8 mouse cellular contexts compared by ENCODE assay signal in genomic region chr6:60828429-60829264, GRCm38 (mm10). TPM values are rescaled to one million over a fixed set of nuclear protein-coding genes. Genes with fewer than 3 reads are reported as not detected.
DNase-seq lines count a peak whose midpoint lies in the region; ATAC-seq lines count a peak whose summit lies in the region.

No protein-coding gene starts in this region.

- no peak overlapping the region for H3K27ac ChIP-seq in embryonic facial prominence, embryonic 15.5 days (replicated peaks)
- H3K27ac ChIP-seq in hindbrain, embryonic 11.5 days (ENCODE audit: low read depth, low read length) = peak overlapping the region; percentile 31; the same call in 1 of the 2 replicates
- no peak overlapping the region for H3K27ac ChIP-seq in lung, embryonic 16.5 days (ENCODE audit: low read length)

- DNase-seq in MEL-GATA-1-ER (ENCODE audit: extremely low read depth, low read depth) = peak; percentile 76
- DNase-seq in brain, embryonic 18.5 days (ENCODE audit: low read depth, low spot score) = peak; percentile 54
- DNase-seq in hindbrain, embryonic 11.5 days (ENCODE audit: low spot score) = peak; percentile 73
- peak; percentile 75 to 85 for DNase-seq in layer of hippocampus, postnatal 10 days (ENCODE audit: low spot score in 2 of 2)
- DNase-seq in right cerebral cortex, adult 18-20 months = peak; percentile 91
- no peak for DNase-seq in MN1 (ENCODE audit: low spot score)

- H3K27me3 ChIP-seq in embryonic facial prominence, embryonic 15.5 days = no peaks in the 10 kb centered on the region
- no peaks in the 10 kb centered on the region for H3K27me3 ChIP-seq in hindbrain, embryonic 11.5 days (ENCODE audit: control insufficient read depth, insufficient read depth, low read length)
- H3K27me3 ChIP-seq in lung, embryonic 16.5 days (ENCODE audit: control insufficient read depth, insufficient read depth, low read depth, low read length) = no peaks in the 10 kb centered on the region; the same call in 1 of the 2 replicates

- H3K4me3 ChIP-seq in embryonic facial prominence, embryonic 15.5 days (replicated peaks) = peak overlapping the region; percentile 49
- peak overlapping the region; percentile 44 for H3K4me3 ChIP-seq in hindbrain, embryonic 11.5 days (ENCODE audit: low read depth, low read length)
- H3K4me3 ChIP-seq in lung, embryonic 16.5 days (ENCODE audit: low read length) = peak overlapping the region; percentile 52

- peak; percentile 85 for ATAC-seq in embryonic facial prominence, embryonic 15.5 days (ENCODE audit: insufficient number of reproducible peaks, low FRiP score, low TSS enrichment, low read depth)
- peak; percentile 91 for ATAC-seq in hindbrain, embryonic 11.5 days (ENCODE audit: low FRiP score)
- peak; percentile 88 for ATAC-seq in lung, embryonic 16.5 days (ENCODE audit: low read depth)

- peak overlapping the region; percentile 90 for H3K4me2 ChIP-seq in embryonic facial prominence, embryonic 15.5 days (replicated peaks)
- peak overlapping the region; percentile 77 for H3K4me2 ChIP-seq in hindbrain, embryonic 11.5 days (replicated peaks; ENCODE audit: low read depth, low read length)
- peak overlapping the region; percentile 72 for H3K4me2 ChIP-seq in lung, embryonic 16.5 days (ENCODE audit: low read depth, low read length)

- peaks cover 13% of the 10 kb centered on the region for H3K4me1 ChIP-seq in embryonic facial prominence, embryonic 15.5 days
- H3K4me1 ChIP-seq in hindbrain, embryonic 11.5 days (replicated peaks; ENCODE audit: control insufficient read depth, insufficient read depth, low read length) = no peaks in the 10 kb centered on the region
- H3K4me1 ChIP-seq in lung, embryonic 16.5 days (replicated peaks; ENCODE audit: control insufficient read depth, insufficient read depth, low read length) = peaks cover 10% of the 10 kb centered on the region; the same call in 1 of the 2 replicates

- H3K9me3 ChIP-seq in embryonic facial prominence, embryonic 15.5 days (replicated peaks) = no peaks in the 10 kb centered on the region
- no peaks in the 10 kb centered on the region for H3K9me3 ChIP-seq in hindbrain, embryonic 11.5 days (ENCODE audit: control insufficient read depth, low read length)
- no peaks in the 10 kb centered on the region for H3K9me3 ChIP-seq in lung, embryonic 16.5 days (ENCODE audit: control insufficient read depth, low read length)

- H3K36me3 ChIP-seq in embryonic facial prominence, embryonic 15.5 days = no peaks in the 10 kb centered on the region
- no peaks in the 10 kb centered on the region for H3K36me3 ChIP-seq in hindbrain, embryonic 11.5 days (ENCODE audit: control insufficient read depth, insufficient read depth, low read length)
- H3K36me3 ChIP-seq in lung, embryonic 16.5 days (ENCODE audit: control insufficient read depth, insufficient read depth, low read length) = no peaks in the 10 kb centered on the region

- WGBS in embryonic facial prominence, embryonic 15.5 days = 1% methylated on average over 35 of the region's 35 CpGs
- WGBS in hindbrain, embryonic 11.5 days = 1% methylated on average over 35 of the region's 35 CpGs
- under 1% methylated on average over 35 of the region's 35 CpGs for WGBS in lung, embryonic 16.5 days

- peak overlapping the region; percentile 21 for H3K9ac ChIP-seq in embryonic facial prominence, embryonic 15.5 days
- peak overlapping the region; percentile 61 for H3K9ac ChIP-seq in hindbrain, embryonic 11.5 days (ENCODE audit: low read depth, low read length)
- peak overlapping the region; percentile 11 for H3K9ac ChIP-seq in lung, embryonic 16.5 days (ENCODE audit: low read length)

RNA-seq across cellular contexts. Expression of gene Snca, which starts 1.0 kb away (rescaled TPM):
- polyA plus RNA-seq in embryonic facial prominence, embryonic 15.5 days (2015; fragmentation: Nextera tagmentation; extraction: Ambion mirVana) = 39.8 and 40.7 TPM in 2 replicates
- polyA plus RNA-seq in hindbrain, embryonic 11.5 days (2014; fragmentation: Nextera tagmentation; extraction: Ambion mirVana) = 36.2 and 37.4 TPM in 2 replicates
- total RNA-seq in layer of hippocampus, postnatal 10 days (2021) = 100 to 1,000 TPM; 848 to 956 TPM
- polyA plus RNA-seq in lung, embryonic 16.5 days (2015; fragmentation: Nextera tagmentation; extraction: Ambion mirVana) = 46.7 and 53.1 TPM in 2 replicates

Comparison
In these comparisons a context has a peak if more than half of its experiments do, and no peak if none do; other contexts are left out.
1. H3K9ac ChIP-seq: peak in every context shown above with its lines; median percentile 61 in hindbrain, embryonic 11.5 days; 21 in embryonic facial prominence, embryonic 15.5 days; 11 in lung, embryonic 16.5 days.